Mouse (Mus musculus): ENCODE data around the gene Ddrgk1.

DNA sequence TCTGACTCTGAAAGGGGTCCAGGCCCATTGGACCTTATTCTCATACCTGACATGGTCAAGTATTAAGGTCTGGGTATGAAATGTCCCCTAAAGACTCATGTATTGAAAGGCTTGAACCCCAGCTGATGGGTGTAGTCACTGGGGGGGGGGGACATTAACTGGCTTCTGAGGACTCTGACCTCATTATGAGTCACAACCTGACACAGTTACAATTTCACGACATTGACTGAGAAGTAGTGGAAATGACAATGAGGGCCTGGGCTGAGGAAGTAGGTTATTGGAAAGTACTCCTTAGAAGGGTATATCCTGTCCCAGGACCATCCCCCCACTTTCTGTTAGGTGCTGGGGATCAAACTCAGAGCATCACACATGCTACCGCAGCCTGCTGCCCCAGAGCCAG, 24.6 kb upstream of the Ddrgk1 start:
- TF ChIP-seq CTCF (IDR thresholded peaks at IDR 0.05; ENCODE audit: control insufficient read depth, insufficient read depth, insufficient read length) (no peak), MYOG (IDR thresholded peaks at IDR 0.05; ENCODE audit: control insufficient read depth, extremely low read depth, insufficient read length) (no peak), MAX (IDR thresholded peaks at IDR 0.05) (no peak), FOSL1 (IDR thresholded peaks at IDR 0.05; ENCODE audit: insufficient read depth, low read length, poor library complexity, severe bottlenecking) (no peak), CEBPB (IDR thresholded peaks at IDR 0.05; ENCODE audit: low read depth) (no peak)

Data from C2C12 (cell line).